Mouse (Mus musculus): ENCODE data around the gene Tmem139.

Gene Tmem139

GRCm38 (mm10) chr6:42261524-42262170, at the start of gene Tmem139:
TSS of gene Tmem139 (plus strand) at chr6:42261970.
- no peak for DNase-seq (ENCODE audit: low read depth in 1 of 2, low spot score in 2 of 2)

DNA sequence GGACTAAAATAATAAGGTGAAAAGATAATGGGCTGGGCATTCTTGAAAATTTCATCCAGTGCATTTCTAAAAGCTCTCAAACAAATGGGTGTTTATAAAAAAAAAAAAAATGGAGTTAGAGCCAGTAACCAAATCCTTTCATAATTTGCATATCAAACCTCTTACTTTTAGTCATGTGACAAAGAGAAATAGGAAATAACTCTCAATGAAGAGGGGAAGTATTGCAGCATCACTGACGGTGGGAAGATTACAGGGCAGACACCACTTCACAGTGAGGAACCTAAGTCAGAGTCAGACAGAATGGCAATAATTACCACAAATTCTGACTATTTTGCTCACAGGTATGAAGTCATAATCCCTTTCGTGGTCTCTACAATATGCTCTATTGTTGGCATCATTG, 46.7 kb upstream of the Tmem139 start, which contains the start of gene Tas2r144:
Gene Tas2r144 (plus strand): TSS at position 301 of the 400 bp plus-strand sequence.
- DNase-seq (ENCODE audit: low read depth in 1 of 2, low spot score in 2 of 2): no peak

DNA sequence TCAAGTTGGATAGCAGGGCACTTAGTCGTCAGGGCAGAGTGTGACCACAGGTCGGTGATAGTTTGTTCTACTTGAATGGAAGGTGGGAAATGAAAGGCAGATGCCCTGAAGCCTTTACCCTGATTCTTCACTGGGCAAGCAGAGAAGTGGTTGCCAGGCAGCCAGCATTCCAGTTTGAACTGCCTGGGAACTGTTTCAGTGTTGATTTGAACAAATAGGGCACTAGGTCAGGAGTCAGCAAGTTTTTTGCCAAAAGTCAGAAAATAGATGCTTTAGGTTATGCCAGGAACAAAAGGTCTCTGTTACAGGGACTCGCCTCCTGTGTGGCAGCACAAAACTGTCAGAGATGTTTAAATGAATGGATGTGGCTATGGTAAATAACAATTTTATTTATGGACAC, 39.5 kb upstream of the Tmem139 start:
- DNase-seq (ENCODE audit: low read depth in 1 of 2, low spot score in 2 of 2): no peak

DNA sequence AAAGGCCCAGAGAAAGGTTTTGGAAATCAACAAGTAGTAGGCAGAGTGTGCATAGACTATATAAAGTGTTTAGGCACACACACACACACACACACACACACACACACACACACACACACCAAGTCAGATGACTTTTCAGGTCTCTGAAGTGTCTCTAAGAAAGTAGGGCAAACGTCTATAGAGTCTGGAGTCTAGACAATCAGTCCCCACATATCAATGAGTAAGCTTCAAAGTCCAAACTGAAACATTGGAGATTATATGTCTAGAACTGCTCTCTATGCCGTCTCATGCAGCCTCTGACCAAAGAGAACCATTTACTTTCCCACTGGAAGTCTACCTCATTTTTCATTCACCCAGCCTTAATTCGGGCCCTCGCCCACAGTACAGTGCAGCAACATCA, 36.7 kb upstream of the Tmem139 start:
- DNase-seq (ENCODE audit: low read depth in 1 of 2, low spot score in 2 of 2): no peak

- peak in 1 of 2 experiments; percentile 15 for DNase-seq (ENCODE audit: low read depth in 1 of 2, low spot score in 2 of 2)
Observed at GRCm38 (mm10) chr6:42227240-42228101, 34.3 kb upstream of the Tmem139 start.

GRCm38 (mm10) chr6:42229610-42230009, 32.2 kb upstream of the Tmem139 start:
- DNase-seq (ENCODE audit: low read depth in 1 of 2, low spot score in 2 of 2): no peak

DNA sequence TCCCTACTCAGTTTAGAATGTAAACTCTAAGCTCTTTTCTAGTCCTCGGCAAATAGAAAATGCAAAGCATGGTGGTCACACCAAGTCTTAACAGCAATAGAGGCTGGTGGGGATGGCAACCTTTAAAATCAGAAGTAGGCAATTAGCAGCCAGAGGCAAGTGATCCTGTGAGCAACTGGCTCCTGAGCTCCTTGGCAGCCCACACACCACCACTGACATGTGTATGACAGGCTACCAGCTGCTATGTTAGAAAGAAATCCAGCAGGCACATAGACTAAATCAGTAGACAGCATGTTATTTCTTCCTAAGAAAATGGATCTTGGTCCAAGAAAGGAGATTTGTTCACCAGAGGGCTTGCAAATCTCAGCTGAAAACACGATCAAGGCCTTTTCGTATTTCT, 30.6 kb upstream of the Tmem139 start:
- no peak for DNase-seq (ENCODE audit: low read depth in 1 of 2, low spot score in 2 of 2)

- no peak for DNase-seq (ENCODE audit: low read depth in 1 of 2, low spot score in 2 of 2)
Observed at GRCm38 (mm10) chr6:42237276-42237805, 24.4 kb upstream of the Tmem139 start.

DNA sequence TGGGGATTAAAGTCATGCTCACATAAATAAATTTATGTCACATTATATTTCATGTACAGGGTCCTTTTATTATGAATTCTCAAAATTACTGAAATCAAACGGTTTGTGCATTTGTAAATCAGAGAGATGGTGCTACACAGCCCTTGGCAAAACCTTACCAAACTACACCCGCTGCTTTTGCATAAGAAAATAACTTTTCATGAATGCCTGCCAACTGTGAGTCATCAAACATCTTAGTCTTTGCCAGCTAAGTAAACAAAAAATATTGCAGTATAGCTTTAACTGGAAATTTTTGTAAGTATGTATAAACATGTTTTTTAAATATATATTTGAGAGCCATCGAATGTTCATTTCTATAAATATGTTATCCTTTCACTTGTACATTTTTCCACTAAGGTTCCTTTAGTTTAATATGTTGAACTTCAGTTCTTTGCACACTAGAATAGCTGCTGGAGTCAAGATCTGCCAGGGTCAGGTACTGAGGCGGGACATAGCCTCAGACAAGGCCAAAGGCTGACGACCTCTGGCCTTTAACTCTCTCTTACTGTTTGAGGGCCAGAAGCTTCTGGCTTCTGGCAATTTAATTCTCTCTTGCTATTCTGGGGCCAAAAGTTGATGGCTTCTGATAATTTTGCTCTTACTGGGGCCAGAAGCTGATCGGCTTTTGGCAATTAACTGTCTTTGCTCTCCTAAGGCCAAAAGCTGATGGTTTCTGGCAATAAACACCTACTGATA, 20.3 kb upstream of the Tmem139 start:
- DNase-seq (ENCODE audit: low read depth in 1 of 2, low spot score in 2 of 2): no peak

DNA sequence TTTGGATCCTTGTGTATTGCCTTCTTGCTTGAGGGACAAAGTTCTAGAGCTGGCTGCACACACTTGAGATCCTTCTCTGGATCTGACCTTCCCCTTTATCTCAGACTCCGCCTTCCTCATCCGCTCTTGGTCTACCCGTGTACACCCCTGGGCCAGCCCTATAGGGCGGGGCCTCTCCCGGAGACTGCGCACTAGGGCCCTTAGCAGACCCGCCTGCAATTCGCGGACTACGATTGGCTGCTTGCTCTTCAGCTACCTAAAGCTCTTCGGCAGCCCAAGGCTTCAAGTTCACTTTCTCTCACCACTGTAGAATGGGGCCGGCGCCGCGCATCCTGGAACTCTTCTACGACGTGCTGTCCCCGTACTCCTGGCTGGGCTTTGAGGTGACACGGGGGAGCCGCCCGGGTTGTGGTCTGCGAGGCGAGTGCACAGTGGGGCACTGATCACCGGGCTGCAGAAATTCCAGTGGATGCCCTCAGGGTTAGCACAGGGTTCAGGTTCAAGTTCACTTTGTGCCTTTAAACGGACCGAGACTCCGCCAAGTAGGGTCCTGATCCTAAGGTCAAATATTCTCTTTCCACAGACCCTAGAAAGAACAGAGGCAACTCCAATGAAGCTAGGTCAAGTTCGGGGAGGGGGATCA, 15.9 kb upstream of the Tmem139 start, which contains the start of gene Gstk1:
Gene Gstk1 (plus strand): TSS at position 225 of the 643 bp plus-strand sequence.
- DNase-seq (ENCODE audit: low read depth in 1 of 2, low spot score in 2 of 2): peak; percentile 42 to 62

- no peak for DNase-seq (ENCODE audit: low read depth in 1 of 2, low spot score in 2 of 2)
Observed at GRCm38 (mm10) chr6:42247173-42247572, 14.6 kb upstream of the Tmem139 start.

GRCm38 (mm10) chr6:42247981-42248380, 13.8 kb upstream of the Tmem139 start:
- no peak for DNase-seq (ENCODE audit: low read depth in 1 of 2, low spot score in 2 of 2)

DNA sequence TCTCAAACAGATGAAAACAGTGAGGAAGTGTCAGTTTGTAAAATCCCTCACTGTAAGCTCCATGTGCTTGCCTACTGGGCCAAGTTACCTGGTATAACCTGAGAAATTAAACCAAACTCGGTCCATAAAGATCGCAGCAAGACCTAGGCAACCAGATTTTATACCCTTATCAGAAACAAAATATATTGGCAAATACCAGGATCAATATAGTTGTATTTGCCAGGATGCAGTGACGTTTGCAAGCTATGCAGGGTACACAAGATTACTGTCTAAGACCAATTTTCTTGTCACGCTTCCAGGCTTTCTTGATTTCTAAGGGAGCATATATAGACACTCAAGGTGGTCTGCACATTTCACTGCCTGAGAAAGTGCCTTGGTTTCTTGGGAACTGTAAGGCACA, 10.0 kb upstream of the Tmem139 start:
- no peak for DNase-seq (ENCODE audit: low read depth in 1 of 2, low spot score in 2 of 2)

DNA sequence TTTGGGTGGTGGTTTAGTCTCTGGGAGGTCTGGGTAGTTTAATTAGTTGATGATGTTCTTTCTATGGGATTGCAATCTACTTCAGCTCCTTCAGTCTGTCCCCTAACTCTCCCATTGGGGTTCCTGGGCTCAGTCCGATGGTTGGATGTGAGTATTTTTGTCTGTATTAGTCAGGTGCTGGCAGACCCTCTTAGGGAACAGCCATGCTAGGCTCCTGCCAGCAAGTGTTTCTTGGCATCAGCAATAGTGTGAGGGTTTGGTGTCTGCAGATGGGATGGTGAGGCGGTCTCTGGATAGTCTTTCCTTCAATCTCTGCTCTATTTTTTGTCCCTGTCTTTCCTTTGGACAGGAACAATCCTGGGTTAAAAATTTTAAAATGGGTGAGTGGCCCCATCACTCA, 8.7 kb upstream of the Tmem139 start:
- DNase-seq (ENCODE audit: low read depth in 1 of 2, low spot score in 2 of 2): no peak

DNA sequence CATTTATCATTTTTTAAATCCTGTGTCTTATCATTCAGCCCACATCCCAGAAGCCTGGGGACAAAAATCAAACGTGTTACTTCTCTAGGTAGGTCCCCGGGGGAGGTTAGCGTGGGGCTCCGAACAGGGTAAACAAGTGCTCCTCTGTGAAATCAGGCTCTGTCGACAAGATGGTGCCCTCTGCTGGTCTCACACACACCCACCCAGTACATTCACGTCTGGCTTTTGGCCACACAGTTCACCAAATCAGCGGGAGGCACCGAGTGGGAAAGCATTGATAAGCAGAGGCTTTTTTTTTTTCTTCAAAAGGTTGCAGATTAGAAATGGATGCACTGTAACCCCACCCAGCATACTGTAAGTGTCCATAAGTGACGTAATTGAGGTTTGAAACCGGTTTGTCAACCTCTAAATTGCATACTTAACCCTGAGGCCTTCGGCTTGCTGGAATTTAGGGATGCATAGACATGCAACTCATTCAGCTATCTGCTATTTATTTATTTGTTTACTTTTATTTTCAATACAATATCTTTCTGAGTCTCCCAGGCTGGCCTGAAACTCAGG, 4.4 kb upstream of the Tmem139 start:
- DNase-seq (ENCODE audit: low read depth in 1 of 2, low spot score in 2 of 2): peak in 1 of 2 experiments; percentile 12

- no peak for DNase-seq (ENCODE audit: low read depth in 1 of 2, low spot score in 2 of 2)
Observed at GRCm38 (mm10) chr6:42260430-42260829, 1.3 kb upstream of the Tmem139 start.

GRCm38 (mm10) chr6:42264626-42265312, 3.0 kb downstream of the Tmem139 start, which contains the start of gene Casp2:
TSS of gene Casp2 (plus strand) at chr6:42264985.
- peak; percentile 87 to 93 for DNase-seq (ENCODE audit: low read depth in 1 of 2, low spot score in 2 of 2)

DNA sequence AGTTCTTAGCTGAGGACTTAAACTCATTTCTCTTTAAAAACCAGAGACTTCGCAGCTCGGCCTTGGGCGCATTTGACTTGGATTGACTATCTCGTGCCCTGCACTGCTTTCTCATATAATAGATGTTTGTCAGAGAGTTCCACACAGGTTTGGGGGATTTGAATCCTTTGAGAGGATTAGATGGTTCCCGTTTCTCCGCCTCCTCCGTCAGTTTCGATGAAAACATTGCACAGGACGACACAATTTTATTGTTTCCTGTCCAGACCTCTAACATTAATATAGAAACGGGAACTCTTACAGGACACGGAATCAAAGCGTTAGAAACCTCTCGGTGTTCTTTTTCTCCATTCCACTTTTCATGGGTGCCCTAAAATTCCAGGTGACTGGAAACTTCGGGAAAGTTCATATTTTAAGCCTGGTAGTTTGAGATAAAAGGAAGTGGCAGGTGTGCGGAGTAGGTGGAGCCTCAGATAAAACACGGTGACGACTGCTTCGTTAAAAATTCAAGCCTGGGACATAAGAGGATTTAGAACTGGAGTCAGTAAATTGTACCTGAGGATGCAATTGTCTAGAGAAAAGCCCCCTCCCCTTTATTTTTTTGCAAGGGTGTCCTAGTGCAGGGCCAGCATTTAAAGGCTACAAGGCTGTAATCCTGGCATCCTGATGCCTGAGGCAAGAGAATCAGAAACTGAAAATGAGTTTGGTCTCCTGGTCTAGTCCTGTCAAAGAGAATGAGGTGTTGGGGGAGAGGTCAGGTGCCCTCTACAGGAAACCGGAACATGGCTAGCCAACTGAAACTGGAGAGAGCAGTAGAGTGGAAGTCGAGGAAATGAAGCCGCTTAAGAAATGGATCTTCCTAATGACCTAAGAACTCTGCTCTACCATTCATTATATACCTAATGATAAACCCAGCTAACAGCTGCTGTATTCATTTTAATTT, 3.9 kb downstream of the Tmem139 start:
- peak in 1 of 2 experiments; percentile 28 for DNase-seq (ENCODE audit: low read depth in 1 of 2, low spot score in 2 of 2)

DNA sequence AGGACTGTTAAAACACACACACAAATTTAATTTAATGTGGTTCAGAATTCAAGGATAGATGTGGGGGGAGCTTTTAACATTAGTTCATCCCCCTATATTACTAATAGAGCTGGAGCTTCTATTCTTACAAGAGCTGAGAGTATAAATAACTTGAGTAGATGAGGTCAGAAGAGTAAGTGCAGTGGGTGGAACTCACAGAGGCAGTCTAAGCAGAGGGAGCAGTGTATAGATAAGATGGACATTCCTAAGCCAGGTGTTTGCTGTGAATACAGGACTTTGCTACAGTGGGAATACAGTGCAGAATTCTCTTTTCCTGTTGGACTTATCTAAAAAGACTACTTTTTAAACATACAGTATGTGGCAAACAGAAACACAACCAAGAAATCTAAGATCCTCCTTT, 9.0 kb downstream of the Tmem139 start:
- no peak for DNase-seq (ENCODE audit: low read depth in 1 of 2, low spot score in 2 of 2)
